Mouse (Mus musculus): ENCODE results near the gene Trpc1. TPM values are rescaled to one million over a fixed set of nuclear protein-coding genes. Genes with fewer than 3 reads are reported as not detected.
A peak's percentile ranks its signal among the peaks of the same experiment; 100 is the strongest.

Trpc1 gene
- polyA plus RNA-seq (2016; fragmentation: Nextera tagmentation; extraction: Ambion mirVana) = 4.3 and 4.7 TPM in 2 replicates

- H3K36me3 ChIP-seq = no peaks in the 10 kb centered on the region
- H3K27me3 ChIP-seq (replicated peaks) = peaks cover 5% of the 10 kb centered on the region
- peak within 1 kb of the TSS; percentile 93 for H3K4me2 ChIP-seq (replicated peaks)
- H3K9me3 ChIP-seq = no peaks in the 10 kb centered on the region
- H3K4me3 ChIP-seq = peak within 1 kb of the TSS; percentile 90
- peaks cover 9% of the 10 kb centered on the region; the same call in 1 of the 2 replicates for H3K4me1 ChIP-seq
- under 1% methylated on average over 48 of the region's 56 CpGs for WGBS
- H3K9ac ChIP-seq = peak within 1 kb of the TSS; percentile 88
- peak; percentile 99 for ATAC-seq (ENCODE audit: low FRiP score, low read depth)
- H3K27ac ChIP-seq = no peak within 1 kb of the TSS
Observed at GRCm38 (mm10) chr9:95750037-95750511, at the start of gene Trpc1. TSS of gene Trpc1 (minus strand) at chr9:95750375.

GRCm38 (mm10) chr9:95796323-95796722 is 46.1 kb upstream of the Trpc1 start:
- Histone ChIP-seq H3K36me3 (no peaks in the 10 kb centered on the region), H3K9me3 (no peaks in the 10 kb centered on the region), H3K27ac (no peak overlapping the region), H3K4me3 (no peak overlapping the region), H3K27me3 (replicated peaks) (no peaks in the 10 kb centered on the region), H3K4me1 (no peaks in the 10 kb centered on the region), H3K4me2 (replicated peaks) (no peak overlapping the region), H3K9ac (no peak overlapping the region)
- ATAC-seq (ENCODE audit: low FRiP score, low read depth) = no peak
- 83% methylated on average over 2 of the region's 2 CpGs for WGBS

- H3K4me3 ChIP-seq = no peak overlapping the region
- H3K36me3 ChIP-seq = no peaks in the 10 kb centered on the region
- H3K4me1 ChIP-seq = no peaks in the 10 kb centered on the region
- H3K9me3 ChIP-seq = no peaks in the 10 kb centered on the region
- H3K27me3 ChIP-seq (replicated peaks) = no peaks in the 10 kb centered on the region
- H3K9ac ChIP-seq = no peak overlapping the region
- no peak overlapping the region for H3K27ac ChIP-seq
- no peak for ATAC-seq (ENCODE audit: low FRiP score, low read depth)
- no peak overlapping the region for H3K4me2 ChIP-seq (replicated peaks)
- WGBS = 69% methylated on average over 5 of the region's 5 CpGs
Observed at GRCm38 (mm10) chr9:95795844-95796243, 45.7 kb upstream of the Trpc1 start.

- WGBS = 83% methylated on average over 2 of the region's 2 CpGs
- Histone ChIP-seq H3K27ac (no peak overlapping the region), H3K36me3 (no peaks in the 10 kb centered on the region), H3K4me1 (no peaks in the 10 kb centered on the region), H3K9me3 (no peaks in the 10 kb centered on the region), H3K9ac (no peak overlapping the region), H3K4me2 (replicated peaks) (no peak overlapping the region), H3K27me3 (replicated peaks) (no peaks in the 10 kb centered on the region), H3K4me3 (no peak overlapping the region)
- ATAC-seq (ENCODE audit: low FRiP score, low read depth) = no peak
Observed at GRCm38 (mm10) chr9:95795077-95795784, 45.1 kb upstream of the Trpc1 start.

- ATAC-seq (ENCODE audit: low FRiP score, low read depth) = no peak
- H3K9me3 ChIP-seq = no peaks in the 10 kb centered on the region
- WGBS = 90% methylated on average over 15 of the region's 15 CpGs
Observed at GRCm38 (mm10) chr9:95793986-95794744, 44.0 kb upstream of the Trpc1 start.

GRCm38 (mm10) chr9:95784888-95785511 is 34.8 kb upstream of the Trpc1 start:
- Histone ChIP-seq H3K4me2 (replicated peaks) (no peak overlapping the region), H3K4me1 (no peaks in the 10 kb centered on the region), H3K36me3 (no peaks in the 10 kb centered on the region), H3K9me3 (no peaks in the 10 kb centered on the region), H3K9ac (no peak overlapping the region), H3K27me3 (replicated peaks) (no peaks in the 10 kb centered on the region), H3K27ac (no peak overlapping the region), H3K4me3 (no peak overlapping the region)
- no peak for ATAC-seq (ENCODE audit: low FRiP score, low read depth)
- 86% methylated on average over 16 of the region's 16 CpGs for WGBS

More at GRCm38 (mm10) chr9:95793986-95794744, 44.0 kb upstream of the Trpc1 start:
- no peaks in the 10 kb centered on the region for H3K27me3 ChIP-seq (replicated peaks)
- no peak overlapping the region for H3K4me2 ChIP-seq (replicated peaks)
- no peaks in the 10 kb centered on the region for H3K36me3 ChIP-seq
- H3K4me3 ChIP-seq = no peak overlapping the region
- H3K9ac ChIP-seq = no peak overlapping the region
- no peaks in the 10 kb centered on the region for H3K4me1 ChIP-seq
- H3K27ac ChIP-seq = no peak overlapping the region

GRCm38 (mm10) chr9:95783646-95784293 is 33.6 kb upstream of the Trpc1 start:
- no peaks in the 10 kb centered on the region for H3K9me3 ChIP-seq
- no peaks in the 10 kb centered on the region for H3K36me3 ChIP-seq
- no peak overlapping the region for H3K9ac ChIP-seq
- 71% methylated on average over 17 of the region's 17 CpGs for WGBS
- H3K27ac ChIP-seq = no peak overlapping the region
- ATAC-seq (ENCODE audit: low FRiP score, low read depth) = peak; percentile 37; the same call in 1 of the 2 replicates
- H3K4me3 ChIP-seq = no peak overlapping the region
- H3K4me1 ChIP-seq = no peaks in the 10 kb centered on the region
- no peak overlapping the region for H3K4me2 ChIP-seq (replicated peaks)
- no peaks in the 10 kb centered on the region for H3K27me3 ChIP-seq (replicated peaks)

GRCm38 (mm10) chr9:95771671-95772070 is 21.5 kb upstream of the Trpc1 start:
- H3K27ac ChIP-seq = no peak overlapping the region
- no peaks in the 10 kb centered on the region for H3K27me3 ChIP-seq (replicated peaks)
- no peak overlapping the region for H3K4me3 ChIP-seq
- no peak for ATAC-seq (ENCODE audit: low FRiP score, low read depth)
- H3K4me2 ChIP-seq (replicated peaks) = no peak overlapping the region
- 86% methylated on average over 2 of the region's 2 CpGs for WGBS
- H3K4me1 ChIP-seq = no peaks in the 10 kb centered on the region
- H3K36me3 ChIP-seq = no peaks in the 10 kb centered on the region
- no peaks in the 10 kb centered on the region for H3K9me3 ChIP-seq
- H3K9ac ChIP-seq = no peak overlapping the region

- no peaks in the 10 kb centered on the region for H3K4me1 ChIP-seq
- no peak overlapping the region for H3K4me2 ChIP-seq (replicated peaks)
- H3K27ac ChIP-seq = no peak overlapping the region
- H3K36me3 ChIP-seq = no peaks in the 10 kb centered on the region
- 94% methylated on average over 4 of the region's 4 CpGs for WGBS
- H3K9me3 ChIP-seq = no peaks in the 10 kb centered on the region
- H3K27me3 ChIP-seq (replicated peaks) = no peaks in the 10 kb centered on the region
- no peak for ATAC-seq (ENCODE audit: low FRiP score, low read depth)
- H3K9ac ChIP-seq = no peak overlapping the region
- H3K4me3 ChIP-seq = no peak overlapping the region
Observed at GRCm38 (mm10) chr9:95763218-95763617, 13.0 kb upstream of the Trpc1 start.

GRCm38 (mm10) chr9:95762228-95762627 is 12.1 kb upstream of the Trpc1 start:
- Histone ChIP-seq H3K27ac (no peak overlapping the region), H3K4me3 (no peak overlapping the region), H3K4me2 (replicated peaks) (no peak overlapping the region), H3K4me1 (no peaks in the 10 kb centered on the region), H3K36me3 (no peaks in the 10 kb centered on the region), H3K9ac (no peak overlapping the region), H3K27me3 (replicated peaks) (no peaks in the 10 kb centered on the region), H3K9me3 (no peaks in the 10 kb centered on the region)
- no peak for ATAC-seq (ENCODE audit: low FRiP score, low read depth)
- 94% methylated on average over 3 of the region's 3 CpGs for WGBS

- Histone ChIP-seq H3K9me3 (no peaks in the 10 kb centered on the region), H3K27ac (no peak overlapping the region), H3K4me2 (replicated peaks) (no peak overlapping the region), H3K36me3 (no peaks in the 10 kb centered on the region), H3K4me3 (no peak overlapping the region), H3K4me1 (no peaks in the 10 kb centered on the region), H3K9ac (no peak overlapping the region), H3K27me3 (replicated peaks) (no peaks in the 10 kb centered on the region)
- ATAC-seq (ENCODE audit: low FRiP score, low read depth) = no peak
- 92% methylated on average over 8 of the region's 8 CpGs for WGBS
Observed at GRCm38 (mm10) chr9:95761381-95761780, 11.2 kb upstream of the Trpc1 start.

GRCm38 (mm10) chr9:95750746-95751145 is 571 bp upstream of the Trpc1 start:
- 47% methylated on average over 9 of the region's 9 CpGs for WGBS
- Histone ChIP-seq H3K4me2 (replicated peaks) (peak overlapping the region; percentile 93), H3K9ac (no peak overlapping the region), H3K9me3 (no peaks in the 10 kb centered on the region), H3K27ac (no peak overlapping the region), H3K4me3 (peak overlapping the region; percentile 90), H3K36me3 (no peaks in the 10 kb centered on the region), H3K4me1 (peaks cover 5% of the 10 kb centered on the region; the same call in 1 of the 2 replicates), H3K27me3 (replicated peaks) (peaks cover 5% of the 10 kb centered on the region)
- ATAC-seq (ENCODE audit: low FRiP score, low read depth) = no peak

Measured in neural tube, embryonic 12.5 days (tissue).